Mouse (Mus musculus): ENCODE measurements around the gene Bpifb6. TPM values are rescaled to one million over a fixed set of nuclear protein-coding genes. Genes with fewer than 3 reads are reported as not detected.

Bpifb6 gene
- not detected for total RNA-seq (2021)

DNA sequence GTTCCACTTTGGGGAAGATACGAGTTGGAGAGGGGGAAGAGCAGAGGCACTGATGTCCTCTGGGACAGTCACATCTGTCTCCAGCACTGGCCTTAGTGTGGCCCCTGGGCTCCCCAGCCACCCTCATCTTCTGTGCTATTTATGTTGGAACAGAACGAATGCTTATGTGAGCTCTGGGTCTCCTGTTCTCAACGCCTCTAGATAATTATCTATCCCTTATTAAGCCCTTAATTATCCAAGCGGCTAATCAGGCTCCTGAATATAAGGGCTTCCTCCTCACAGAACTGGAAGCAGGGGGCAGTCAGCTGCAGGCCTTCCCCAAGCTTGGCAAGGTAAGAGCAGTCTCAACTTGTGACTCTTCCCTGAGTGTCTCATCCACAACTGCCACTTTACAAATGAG lies at the start of gene Bpifb6:
Gene Bpifb6 (plus strand): TSS at position 301 of the 400 bp plus-strand sequence.
- intact Hi-C loops (cut with DNase I), result no loop called here
- no peak for DNase-seq

DNA sequence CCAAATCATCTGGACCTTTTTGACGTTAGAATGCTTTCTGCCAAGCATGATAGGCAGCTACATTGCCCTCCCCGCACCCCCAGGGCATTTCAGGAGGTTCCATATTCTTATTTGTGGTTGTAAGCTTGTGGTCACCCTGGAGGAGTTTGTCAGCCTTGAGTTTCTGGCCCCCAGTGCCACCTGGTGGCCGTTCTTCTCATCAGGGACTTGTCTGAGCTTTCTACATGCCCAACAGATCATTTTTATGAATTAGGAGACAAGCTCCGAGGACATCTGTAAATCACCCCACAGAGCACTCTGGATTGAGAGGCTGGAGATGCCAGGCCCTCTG lies 49.2 kb upstream of the Bpifb6 start:
- peak; percentile 59 to 75 for DNase-seq

DNA sequence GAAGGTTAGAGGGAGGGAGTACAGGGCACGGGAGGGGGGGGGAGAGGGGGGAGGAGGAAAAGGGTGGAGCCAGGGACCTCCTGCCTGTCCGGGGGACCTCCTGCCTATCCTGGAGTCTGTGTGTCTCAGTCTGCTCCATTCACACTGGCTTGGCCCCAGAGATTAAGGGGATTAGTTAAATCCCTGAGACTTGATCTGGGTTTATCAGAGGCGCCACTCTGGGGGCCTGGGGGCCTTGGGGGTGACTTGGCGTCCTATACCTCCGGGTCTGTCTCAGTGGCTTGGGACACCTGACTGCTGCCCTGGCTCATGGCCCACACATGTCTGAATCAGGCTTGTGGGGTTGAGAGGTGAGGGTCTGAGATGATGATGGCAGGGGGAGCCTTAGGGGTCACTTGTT lies 46.6 kb upstream of the Bpifb6 start:
- intact Hi-C loops (cut with DNase I), result loop anchor here (5.0 kb wide), 1 partner anchor 46 kb away; no protein-coding TSS in a partner anchor
- DNase-seq, result no peak

More for the DNA sequence above, 49.2 kb upstream of the Bpifb6 start:
- intact Hi-C loops (cut with DNase I), result loop anchor here (2.0 to 5.0 kb wide), 3 partner anchors 44 to 182 kb away; no protein-coding TSS in a partner anchor

DNA sequence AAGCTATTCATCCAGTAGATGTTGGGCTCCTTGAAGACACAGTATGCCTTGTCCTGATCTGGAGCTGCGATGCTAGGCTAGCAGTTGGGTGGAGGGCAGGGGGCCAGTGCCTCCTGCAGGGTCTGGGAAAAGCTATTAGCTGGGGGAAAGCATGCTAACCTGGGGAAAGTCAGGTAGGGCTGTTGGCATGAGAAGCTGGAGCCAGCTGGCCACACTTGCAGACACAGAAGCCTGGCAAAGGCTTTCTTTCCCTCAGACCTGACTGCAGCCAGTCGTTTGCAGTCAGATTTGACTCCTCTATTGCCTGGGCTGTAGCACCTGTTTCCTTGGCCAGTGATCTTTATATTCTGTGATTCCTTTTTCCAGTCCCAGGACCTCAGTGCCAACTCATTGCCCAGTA lies 40.6 kb upstream of the Bpifb6 start:
- no peak for DNase-seq
- intact Hi-C loops (cut with DNase I), result no loop called here

DNA sequence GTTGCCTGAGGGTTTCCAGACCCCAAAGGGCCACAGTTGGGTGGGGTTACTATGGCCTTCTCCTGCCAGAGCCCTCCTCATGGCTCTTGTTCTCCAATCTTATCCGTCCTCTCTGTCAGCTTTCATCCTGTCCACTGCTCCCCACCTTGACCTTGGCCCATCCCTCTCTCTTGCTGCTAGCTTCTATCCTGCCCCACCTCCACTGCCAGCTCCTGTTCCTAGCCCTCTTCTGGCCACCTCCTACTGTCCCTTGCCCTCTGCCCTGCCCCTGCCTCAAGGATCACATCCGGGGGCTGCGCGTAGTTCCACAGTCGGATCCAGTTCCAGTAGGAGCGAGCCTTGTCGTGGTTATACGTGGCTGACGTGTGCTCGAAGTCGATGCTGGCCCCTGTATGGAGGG lies 39.9 kb upstream of the Bpifb6 start:
- no peak for DNase-seq
- intact Hi-C loops (cut with DNase I), result no loop called here

DNA sequence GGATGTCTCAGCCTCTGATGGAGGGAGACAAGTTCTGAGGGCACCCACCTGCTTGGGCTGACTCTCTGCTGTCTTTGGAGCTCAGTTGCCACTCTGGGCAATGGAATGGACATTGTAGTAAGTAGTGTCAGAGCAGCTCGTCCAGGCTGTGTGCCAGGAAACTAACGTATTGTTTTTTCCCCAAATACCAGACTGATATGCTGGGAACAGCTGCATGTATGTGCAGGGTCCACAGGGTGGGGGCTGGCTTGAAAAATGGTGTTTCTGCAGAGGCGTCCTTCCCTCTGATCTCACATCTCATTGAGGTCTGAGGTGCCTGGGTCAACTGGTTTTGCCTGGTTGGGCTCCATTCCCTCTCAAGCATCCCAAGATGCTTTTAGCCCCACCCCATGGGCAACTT lies 39.5 kb upstream of the Bpifb6 start:
- intact Hi-C loops (cut with DNase I), result no loop called here
- no peak for DNase-seq

DNA sequence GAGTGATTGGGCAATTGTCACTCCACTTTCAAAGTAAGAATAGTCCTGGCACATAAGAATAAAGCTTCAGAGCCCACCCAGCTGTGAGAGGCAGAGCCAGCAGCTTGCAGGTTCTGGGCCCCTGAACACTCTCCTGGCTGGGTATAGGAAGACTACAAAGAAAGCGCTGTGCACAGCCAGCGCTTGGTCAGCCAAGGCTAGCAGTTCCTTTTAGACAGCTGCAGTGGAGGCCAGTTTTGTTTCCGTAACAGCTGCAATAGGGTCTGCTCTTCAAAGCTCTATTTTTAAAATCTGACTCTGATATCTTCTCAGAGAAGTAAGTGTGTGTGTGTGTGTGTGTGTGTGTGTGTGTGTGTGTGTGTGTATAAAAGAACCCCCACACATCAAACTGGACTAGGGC lies 38.2 kb upstream of the Bpifb6 start:
- intact Hi-C loops (cut with DNase I), result no loop called here
- DNase-seq, result no peak

DNA sequence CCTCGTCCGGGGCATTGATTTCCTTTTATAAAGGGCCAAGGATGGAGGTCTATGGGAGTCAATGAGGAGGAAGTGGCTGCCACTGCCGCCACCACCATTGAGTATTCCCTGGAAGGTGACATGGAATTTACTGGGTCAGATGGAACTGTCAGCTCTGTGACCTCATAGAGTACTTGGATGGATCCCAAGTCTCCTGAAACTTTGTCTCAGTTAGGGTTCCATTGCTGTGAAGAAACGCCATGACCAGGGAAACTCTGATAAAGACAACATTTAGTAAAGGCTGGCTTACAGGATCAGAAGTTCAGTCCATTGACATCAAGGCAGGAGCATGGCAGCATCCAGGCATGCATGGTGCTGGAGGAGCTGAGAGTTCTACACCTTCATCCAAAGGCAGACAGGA lies 29.2 kb upstream of the Bpifb6 start, which contains the start of gene Sun5:
Gene Sun5 (minus strand): TSS at position 101 of the 400 bp plus-strand sequence.
- DNase-seq, result no peak
- intact Hi-C loops (cut with DNase I), result no loop called here

DNA sequence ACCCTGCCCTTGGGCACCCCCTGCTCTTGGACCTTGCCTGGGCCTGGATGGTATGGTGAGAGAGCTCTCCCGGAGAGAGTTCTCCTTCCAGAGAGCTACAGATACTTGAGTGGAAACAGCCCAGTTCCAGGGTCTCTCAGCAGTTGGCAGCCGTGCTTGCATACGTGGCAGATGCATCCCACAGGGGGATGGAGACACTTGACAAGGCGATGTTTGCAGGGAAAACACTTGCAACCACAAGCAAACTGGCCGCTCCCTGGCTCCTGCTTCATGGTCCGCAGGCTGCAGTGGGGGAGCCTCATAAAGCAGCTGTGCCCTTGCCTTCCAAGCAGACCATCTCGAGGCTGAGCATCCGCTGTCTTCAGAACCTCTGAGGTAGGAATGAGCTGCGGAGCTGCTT lies 25.4 kb upstream of the Bpifb6 start, which contains the start of gene Bpifb2:
Gene Bpifb2 (plus strand): TSS at position 301 of the 400 bp plus-strand sequence.
- DNase-seq, result no peak
- intact Hi-C loops (cut with DNase I), result no loop called here

DNA sequence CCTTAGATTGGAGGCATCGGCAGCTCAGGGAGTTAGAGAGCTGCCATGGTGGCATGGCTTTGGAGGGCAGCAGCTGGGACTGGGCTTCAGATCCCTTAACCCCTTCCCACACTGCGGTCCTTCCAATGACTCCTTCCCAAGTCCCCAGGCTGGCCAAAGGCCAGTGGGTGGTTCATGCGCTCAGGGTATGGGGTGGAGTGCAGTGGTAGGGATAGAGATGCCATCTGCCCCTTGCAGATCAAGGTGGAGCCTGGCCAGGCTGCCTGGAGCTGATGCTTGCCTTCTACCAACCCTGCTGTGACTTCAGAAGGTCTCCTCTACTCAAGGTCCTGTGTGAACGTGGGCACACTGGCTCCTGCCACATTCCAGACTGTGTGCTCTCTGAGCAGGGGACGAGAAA lies 1.1 kb upstream of the Bpifb6 start:
- intact Hi-C loops (cut with DNase I), result no loop called here
- no peak for DNase-seq

DNA sequence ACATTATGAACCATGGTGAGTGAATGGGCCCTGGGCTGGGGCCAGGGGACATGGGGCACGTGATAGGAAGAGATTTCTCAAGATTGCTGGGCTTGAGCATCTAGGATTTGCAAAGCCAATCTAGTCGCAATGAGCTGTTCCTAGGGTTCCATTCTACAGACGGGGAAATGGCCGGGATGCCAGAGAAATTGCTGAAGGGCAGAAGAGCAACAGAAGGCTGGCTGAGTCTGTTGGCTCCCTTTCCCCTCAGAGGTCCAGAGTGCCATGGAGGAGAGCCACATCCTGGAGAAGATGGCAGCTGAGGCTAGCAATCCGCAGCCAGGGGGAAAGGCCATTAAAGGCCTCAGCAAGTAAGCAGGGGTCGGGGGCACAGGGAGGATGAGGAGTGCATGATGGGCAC lies 2.5 kb downstream of the Bpifb6 start:
- intact Hi-C loops (cut with DNase I), result no loop called here

DNA sequence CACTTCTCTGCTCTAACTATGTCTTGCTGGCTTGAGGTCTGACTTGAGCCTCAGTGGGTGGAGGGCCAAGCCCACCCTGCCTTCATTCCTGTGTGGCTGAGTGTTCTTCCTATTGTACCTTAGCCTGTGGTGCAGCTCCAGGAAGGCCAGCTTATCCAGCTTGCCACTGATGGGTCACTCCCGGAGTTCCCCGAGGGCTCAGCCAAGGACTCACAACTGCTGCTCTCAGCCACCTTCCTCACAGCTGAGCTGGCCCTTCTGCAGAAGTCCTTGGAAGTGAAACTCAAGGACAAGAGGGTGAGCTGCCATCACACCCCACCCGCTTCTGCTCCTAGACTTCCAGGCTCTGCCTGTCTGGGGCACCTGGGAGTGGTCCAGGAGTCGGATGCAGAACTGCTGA lies 6.4 kb downstream of the Bpifb6 start:
- DNase-seq, result no peak
- intact Hi-C loops (cut with DNase I), result no loop called here

More for the DNA sequence above, 2.5 kb downstream of the Bpifb6 start:
- DNase-seq, result no peak

DNA sequence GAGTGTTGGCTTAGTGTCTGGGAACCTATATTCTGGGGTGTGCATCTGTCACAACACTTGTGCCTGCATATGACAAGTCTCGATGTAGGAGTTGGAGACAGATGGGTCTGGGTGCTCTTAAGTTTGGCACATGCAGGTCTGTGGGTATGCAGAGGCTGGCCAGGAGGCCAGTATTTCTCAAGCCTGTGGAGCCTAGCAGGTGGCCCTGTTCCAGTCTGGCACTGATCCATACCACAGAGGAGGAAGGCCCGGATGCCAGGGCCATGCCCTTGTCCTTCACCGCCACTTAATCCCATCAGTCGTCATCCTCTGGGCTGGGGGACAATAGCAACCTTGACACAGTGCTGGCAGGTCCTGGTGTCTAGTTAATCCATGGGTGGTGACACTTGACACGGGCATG lies 14.0 kb downstream of the Bpifb6 start:
- intact Hi-C loops (cut with DNase I), result no loop called here
- DNase-seq, result peak; percentile 58 to 68

DNA sequence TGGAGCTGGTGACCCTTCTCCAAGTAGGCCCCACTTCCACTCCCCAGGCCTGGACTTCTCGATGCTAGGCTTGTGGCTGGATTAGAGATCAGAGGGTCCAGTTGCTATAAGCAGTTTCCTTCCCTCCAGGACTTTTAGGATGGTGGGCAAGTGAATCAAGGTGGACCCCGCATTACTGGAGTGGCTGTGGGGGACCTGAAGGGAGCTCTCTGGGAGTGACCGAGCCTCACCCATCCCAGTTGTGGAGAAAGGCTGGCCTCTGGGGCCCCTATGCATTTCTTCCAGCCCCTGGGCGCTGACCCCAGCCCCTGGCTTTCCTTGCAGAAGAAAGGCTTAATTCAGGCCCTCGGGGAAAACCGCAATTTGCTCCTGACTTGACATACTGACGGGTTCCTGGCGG lies 17.7 kb downstream of the Bpifb6 start, which contains the start of gene Bpifb3:
Gene Bpifb3 (plus strand): TSS at position 301 of the 400 bp plus-strand sequence.
- intact Hi-C loops (cut with DNase I), result no loop called here
- DNase-seq, result no peak

DNA sequence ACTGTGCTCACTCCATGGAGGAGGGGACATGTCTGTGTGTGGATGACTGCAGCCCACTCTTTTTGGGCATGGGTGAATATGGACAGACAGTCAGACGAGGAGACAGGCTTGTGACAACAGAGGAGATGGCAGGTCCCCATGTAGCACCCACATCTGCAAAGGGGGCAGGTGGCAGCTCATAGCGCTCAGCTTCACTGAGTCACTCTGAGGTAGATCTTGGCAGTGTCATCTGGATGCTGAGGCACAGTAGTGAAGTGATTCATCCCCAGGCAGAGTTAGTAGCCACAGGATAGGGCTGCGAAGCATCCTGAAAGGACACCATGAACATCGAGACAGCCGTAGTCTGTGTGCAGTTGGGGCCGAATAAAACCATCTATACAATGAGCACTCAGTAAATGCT lies 21.1 kb downstream of the Bpifb6 start:
- DNase-seq, result no peak
- intact Hi-C loops (cut with DNase I), result no loop called here

DNA sequence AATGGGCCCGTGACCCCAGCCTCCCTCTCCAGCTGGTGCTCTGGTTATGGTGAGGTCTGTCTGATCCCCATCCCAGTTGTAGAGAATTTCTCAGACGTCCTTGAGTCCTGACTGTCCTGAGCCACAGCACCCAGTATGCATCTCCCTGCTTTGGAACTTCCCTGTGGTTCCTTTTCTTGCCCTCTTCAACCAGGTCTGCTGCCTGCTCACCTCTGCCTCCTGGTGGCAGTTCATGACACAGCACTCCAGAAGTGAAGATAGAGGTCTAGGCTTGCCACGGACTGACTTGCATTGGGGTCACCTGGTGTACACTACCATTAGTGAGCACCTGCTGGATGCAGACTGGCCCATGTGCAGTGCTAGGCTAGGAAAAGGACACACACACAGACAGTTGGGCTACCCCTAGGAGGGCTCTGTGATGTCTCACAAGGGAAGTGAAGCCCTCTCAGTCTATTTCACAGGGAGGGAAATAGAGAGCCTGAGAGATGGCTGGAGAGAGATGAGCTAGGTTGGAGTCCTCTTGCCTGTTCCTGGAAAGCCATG lies 29.8 kb downstream of the Bpifb6 start:
- intact Hi-C loops (cut with DNase I), result loop anchor here (1.0 to 2.0 kb wide), 4 partner anchors 79 to 261 kb away; no protein-coding TSS in a partner anchor
- DNase-seq, result peak; percentile 61 to 76

DNA sequence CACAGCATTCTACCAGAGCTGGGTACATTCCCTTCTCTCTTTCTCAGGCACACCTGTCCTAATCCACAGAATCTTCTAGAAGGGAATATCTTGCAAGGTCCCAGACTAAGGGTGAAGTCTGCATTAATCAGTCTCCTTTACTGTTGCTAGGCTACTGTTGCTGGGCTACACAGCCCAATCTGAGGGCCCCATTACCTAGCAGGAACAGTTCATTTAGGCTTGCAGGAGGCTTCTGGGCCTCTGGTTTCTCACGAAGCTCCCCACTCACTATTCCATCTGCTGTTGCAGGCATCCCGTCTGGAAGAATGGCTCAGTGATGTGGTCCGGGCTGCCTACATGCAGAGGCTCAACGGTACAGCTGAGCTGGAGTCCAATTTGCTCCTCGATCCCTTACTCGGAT lies 30.9 kb downstream of the Bpifb6 start:
- no peak for DNase-seq
- intact Hi-C loops (cut with DNase I), result loop anchor here (2.0 kb wide), 2 partner anchors 80 to 220 kb away; no protein-coding TSS in a partner anchor

DNA sequence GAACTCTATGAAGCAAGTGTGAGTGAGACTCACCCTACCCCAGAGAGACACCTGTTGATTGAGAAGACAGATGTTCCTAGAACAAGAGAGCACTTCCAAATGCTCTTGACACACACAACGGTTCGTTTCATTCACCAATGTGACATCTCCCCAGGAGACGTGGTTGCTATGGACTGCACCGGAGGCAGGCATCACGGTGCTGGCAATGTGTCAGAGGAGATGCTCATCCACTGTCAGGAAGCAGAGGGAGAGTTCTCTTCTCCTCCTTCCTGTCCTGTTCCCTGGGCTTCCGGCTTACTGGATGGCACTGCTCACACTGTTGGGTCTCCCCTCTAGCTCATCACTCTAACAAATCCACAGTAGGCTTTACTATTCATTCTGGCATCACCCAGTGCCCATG lies 33.1 kb downstream of the Bpifb6 start:
- intact Hi-C loops (cut with DNase I), result no loop called here
- DNase-seq, result no peak

DNA sequence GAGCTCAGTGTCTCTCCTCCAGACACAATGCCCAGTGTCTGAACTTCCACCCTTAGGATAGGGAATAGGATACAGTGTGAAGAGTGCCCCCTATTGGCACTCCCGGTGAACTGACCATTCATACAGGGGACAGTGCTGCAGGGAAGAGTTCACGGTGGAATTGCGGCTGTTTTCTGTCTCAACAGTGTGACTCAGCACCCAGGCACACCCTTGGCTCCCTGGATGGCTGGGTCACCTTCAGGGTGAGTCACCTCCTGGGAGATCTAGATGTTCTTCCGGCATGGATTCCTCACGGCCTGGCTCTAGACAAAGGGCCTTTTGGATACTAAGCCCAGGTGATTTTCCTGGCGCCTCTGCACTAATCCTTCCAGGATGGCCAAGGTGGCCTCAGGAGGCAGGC lies 35.2 kb downstream of the Bpifb6 start:
- DNase-seq, result no peak

DNA sequence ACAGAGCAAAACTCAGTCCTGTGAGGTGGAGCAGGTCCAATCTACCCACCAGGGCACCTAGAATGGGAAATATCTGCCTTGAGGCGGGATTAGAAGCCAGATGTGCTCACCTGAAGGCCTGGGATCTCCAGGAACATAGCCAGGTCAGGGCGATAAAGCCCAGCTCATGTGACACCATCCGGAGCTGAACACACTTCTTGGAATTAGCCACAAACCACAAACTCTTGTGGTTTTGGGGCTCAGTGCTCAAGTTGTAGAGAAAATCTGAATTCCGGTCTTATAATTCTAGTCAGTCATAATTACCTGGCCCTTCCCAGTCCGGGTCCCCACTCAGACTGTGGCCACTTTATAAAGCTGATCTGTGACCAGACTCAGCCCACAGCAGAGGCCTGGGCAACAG lies 37.7 kb downstream of the Bpifb6 start, which contains the start of gene Bpifb4:
Gene Bpifb4 (plus strand): TSS at position 370 of the 400 bp plus-strand sequence.
- intact Hi-C loops (cut with DNase I), result no loop called here
- DNase-seq, result no peak

More for the DNA sequence above, 35.2 kb downstream of the Bpifb6 start:
- intact Hi-C loops (cut with DNase I), result no loop called here

DNA sequence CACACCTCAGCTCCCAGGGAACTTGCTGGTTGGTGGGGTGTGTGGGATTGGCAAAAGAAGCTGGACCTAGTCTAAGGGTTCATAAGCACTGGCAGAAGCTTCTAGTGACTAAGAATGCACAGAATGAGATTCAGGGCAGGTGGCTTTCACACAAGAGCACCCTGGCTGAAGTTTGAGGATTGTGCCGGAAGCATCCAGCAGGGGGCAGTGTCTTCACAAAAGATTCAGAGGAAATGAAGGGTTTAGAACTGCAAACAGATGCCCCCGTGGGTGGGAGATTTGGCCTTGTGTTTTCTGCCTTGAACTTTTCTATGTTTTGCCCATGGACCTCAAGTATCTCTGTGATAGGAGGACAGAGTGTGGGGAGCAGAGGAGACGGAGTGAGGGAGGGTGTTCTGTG lies 43.3 kb downstream of the Bpifb6 start:
- DNase-seq, result peak; percentile 22 to 66
- intact Hi-C loops (cut with DNase I), result no loop called here

DNA sequence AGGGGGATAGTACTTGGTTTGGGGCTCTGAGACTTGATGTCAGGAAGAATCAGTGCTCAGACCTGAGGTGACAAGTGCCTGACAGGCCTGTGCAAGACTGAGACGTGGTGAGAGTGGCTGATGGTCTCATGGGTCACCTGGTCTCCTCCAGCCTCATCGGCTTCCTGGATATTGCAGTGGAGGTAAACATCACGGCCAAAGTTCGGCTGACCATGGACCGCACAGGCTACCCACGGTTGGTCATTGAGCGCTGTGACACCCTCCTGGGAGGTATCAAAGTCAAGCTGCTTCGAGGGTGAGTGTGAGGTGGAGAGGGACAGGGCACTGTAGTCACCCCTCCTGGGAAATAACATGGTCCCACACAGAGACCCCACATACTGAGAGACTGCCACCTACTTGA lies 44.4 kb downstream of the Bpifb6 start:
- intact Hi-C loops (cut with DNase I), result no loop called here
- no peak for DNase-seq

DNA sequence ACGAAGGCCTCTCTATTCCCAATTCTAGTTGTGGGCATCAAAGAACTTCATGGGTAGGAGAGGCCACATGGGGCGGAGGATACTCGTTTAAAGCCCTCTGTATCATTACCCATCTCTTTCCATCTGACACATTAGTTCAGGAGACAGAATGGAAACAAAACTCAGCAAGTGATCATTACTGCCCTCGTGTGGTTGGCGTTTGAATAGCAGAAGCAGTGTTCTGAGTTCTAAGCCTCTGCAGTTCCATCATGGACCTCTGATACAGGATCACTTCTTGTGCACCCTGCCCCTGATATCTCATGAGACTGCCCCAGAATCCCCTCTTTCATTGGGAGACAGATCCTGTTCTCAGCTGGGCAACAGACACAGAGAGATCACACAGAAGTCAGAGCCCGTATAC lies 52.7 kb downstream of the Bpifb6 start:
- DNase-seq, result peak; percentile 32 to 72
- intact Hi-C loops (cut with DNase I), result no loop called here

Data from heart, postnatal 10 days (tissue).